Mouse (Mus musculus) erythroid progenitor cell, adult 5-6 weeks (primary cell): Measurements from ENCODE around the gene Taar8c. TPM values are rescaled to one million over a fixed set of nuclear protein-coding genes. Genes with fewer than 3 reads are reported as not detected.
"Not testable (repeated sequence)": the region's sequence is repeated elsewhere in the genome, so short reads cannot be mapped to it uniquely, and the experiment has no call there.

Experiments
- ATAC-seq: replicated peaks from 2 replicates; pipeline ENCODE4 v1.8.0; 2016; ENCODE audit warnings: moderate number of reproducible peaks, mild to moderate bottlenecking, moderate TSS enrichment, inconsistent platforms; ENCODE audit not compliant: poor library complexity, low FRiP score, severe bottlenecking
- total RNA-seq, 2 experiments: library from RNA; stranded (forward) in 1 of 2; stranded (reverse) in 1 of 2; fragments of 150-400 nt in 1 of 2; fragments of 186-747, 209-891 nt in 1 of 2; gene quantifications; 2 replicates each; pipeline versions ENCODE4 v1.2.3 to v1.2.4; 2015 to 2017; ENCODE audit warnings: low replicate concordance in 2 of 2

The Taar8c gene
- total RNA-seq (2015; ENCODE audit: low replicate concordance) (not detected in 2 replicates), total RNA-seq (2017; ENCODE audit: low replicate concordance) (not detected in 2 replicates)

- ATAC-seq: not testable (repeated sequence)
Measured at GRCm38 (mm10) chr10:24101812-24102211, at the start of gene Taar8c. TSS of gene Taar8c (minus strand) at chr10:24101912.

- ATAC-seq: no peak
Measured at GRCm38 (mm10) chr10:24150086-24150485, 48.4 kb upstream of the Taar8c start.

- peak; percentile 98 for ATAC-seq
Measured at GRCm38 (mm10) chr10:24149135-24149781, 47.5 kb upstream of the Taar8c start, which contains the start of gene Stx7. TSS of gene Stx7 (plus strand) at chr10:24149302.

GRCm38 (mm10) chr10:24142735-24143134 lies 41.0 kb upstream of the Taar8c start:
- no peak for ATAC-seq

- no peak for ATAC-seq
Measured at GRCm38 (mm10) chr10:24138623-24139261, 37.0 kb upstream of the Taar8c start.

GRCm38 (mm10) chr10:24134071-24134645 lies 32.4 kb upstream of the Taar8c start:
- ATAC-seq: no peak

- no peak for ATAC-seq
Measured at GRCm38 (mm10) chr10:24133132-24133531, 31.4 kb upstream of the Taar8c start.

- ATAC-seq: no peak
Measured at GRCm38 (mm10) chr10:24132273-24132672, 30.6 kb upstream of the Taar8c start.

- 0 out of 2 replicates have a peak, but pooled peaks have one; percentile 37 for ATAC-seq
Measured at GRCm38 (mm10) chr10:24131451-24132262, 29.9 kb upstream of the Taar8c start.

GRCm38 (mm10) chr10:24111116-24111778 lies 9.5 kb upstream of the Taar8c start:
- 0 out of 2 replicates have a peak, but pooled peaks have one; percentile 46 for ATAC-seq

GRCm38 (mm10) chr10:24109434-24109833 lies 7.7 kb upstream of the Taar8c start, which contains the start of gene Taar9:
TSS of gene Taar9 (minus strand) at chr10:24109534.
- ATAC-seq: not testable (repeated sequence)

- no peak for ATAC-seq
Measured at GRCm38 (mm10) chr10:24108236-24108635, 6.5 kb upstream of the Taar8c start.

GRCm38 (mm10) chr10:24107747-24108146 lies 6.0 kb upstream of the Taar8c start:
- ATAC-seq: no peak

GRCm38 (mm10) chr10:24103299-24103698 lies 1.6 kb upstream of the Taar8c start:
- not testable (repeated sequence) for ATAC-seq

GRCm38 (mm10) chr10:24097010-24097409 lies 4.7 kb downstream of the Taar8c start:
- ATAC-seq: not testable (repeated sequence)

- no peak for ATAC-seq
Measured at GRCm38 (mm10) chr10:24092194-24092593, 9.5 kb downstream of the Taar8c start, which contains the start of gene Taar8b. TSS of gene Taar8b (minus strand) at chr10:24092294.

- no peak for ATAC-seq
Measured at GRCm38 (mm10) chr10:24087168-24087567, 14.5 kb downstream of the Taar8c start.

GRCm38 (mm10) chr10:24086555-24086954 lies 15.2 kb downstream of the Taar8c start:
- no peak for ATAC-seq

- no peak for ATAC-seq
Measured at GRCm38 (mm10) chr10:24085936-24086335, 15.8 kb downstream of the Taar8c start.
